Mouse (Mus musculus): ENCODE results near the gene Stk11.
"Not testable (repeated sequence)": the region's sequence is repeated elsewhere in the genome, so short reads cannot be mapped to it uniquely, and the experiment has no call there.

Stk11 gene

DNA sequence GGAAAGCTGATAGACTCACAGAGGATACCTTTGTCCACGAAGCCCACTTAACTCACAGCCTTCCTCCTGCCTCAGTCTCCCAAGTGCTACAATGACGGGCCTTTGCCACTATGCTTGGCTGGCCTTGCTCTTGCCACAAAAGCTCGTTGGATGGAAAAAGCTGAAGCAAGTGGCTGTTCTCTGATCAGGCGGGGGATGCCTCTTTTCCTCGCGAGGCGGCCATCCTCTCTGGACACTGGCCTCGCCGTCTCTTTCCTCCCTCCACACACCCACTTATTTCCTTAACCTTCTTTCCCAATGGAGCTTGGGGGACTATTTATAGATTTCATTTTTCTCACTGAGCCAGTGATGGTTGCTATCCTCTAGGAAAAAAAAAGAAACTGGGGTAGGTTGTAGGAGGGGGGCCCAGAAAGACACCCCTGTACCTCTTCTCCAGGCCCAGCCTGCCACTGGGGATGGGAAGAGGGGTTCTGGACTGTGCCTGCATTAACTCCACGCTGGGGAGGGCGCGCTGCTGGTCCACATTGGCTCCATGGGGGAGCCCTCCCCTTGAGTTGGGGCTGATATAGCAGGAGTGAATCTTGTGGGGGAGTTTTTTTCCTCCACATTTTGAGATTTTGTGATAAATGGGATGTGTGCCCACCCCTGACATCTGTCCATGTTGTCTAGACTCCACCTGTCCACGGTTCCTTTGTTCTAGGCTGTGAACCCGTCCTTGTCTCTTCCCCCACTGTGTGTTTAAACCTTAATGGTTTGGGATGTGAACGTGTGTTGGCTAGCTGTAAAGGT is 41.7 kb downstream of the Stk11 start:
- DNase-seq (ENCODE audit: low read depth, low spot score): no peak

- no peak for DNase-seq (ENCODE audit: low read depth, low spot score)
Measured at GRCm38 (mm10) chr10:80158307-80158986, 42.8 kb downstream of the Stk11 start.

DNA sequence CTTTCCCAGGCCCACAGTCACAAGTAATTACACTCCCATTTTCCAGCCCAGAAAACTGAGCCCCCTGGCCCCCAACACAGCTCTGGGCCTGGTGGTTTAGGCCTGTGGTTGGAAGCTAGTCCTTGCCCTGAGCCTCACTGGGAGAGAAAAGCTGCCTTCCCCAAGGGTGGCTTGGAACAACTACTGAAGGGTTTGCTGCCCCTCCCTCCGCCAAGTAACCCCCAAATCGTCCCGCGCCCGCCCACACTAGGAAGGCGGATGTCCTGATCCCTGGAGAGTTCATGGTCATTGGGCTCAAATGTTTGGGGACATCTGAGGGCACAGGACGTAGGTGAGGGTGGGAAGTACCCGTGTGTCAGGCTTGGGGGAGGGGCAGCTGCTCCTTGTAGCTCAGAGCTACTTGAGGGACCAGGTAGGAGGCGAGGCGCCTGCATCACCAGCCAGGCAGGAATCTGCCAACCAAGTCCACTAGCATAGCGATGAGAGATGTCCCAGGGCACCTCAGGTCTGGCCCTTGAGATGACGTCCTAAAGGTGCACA is 43.5 kb downstream of the Stk11 start:
- DNase-seq (ENCODE audit: low read depth, low spot score): no peak

DNA sequence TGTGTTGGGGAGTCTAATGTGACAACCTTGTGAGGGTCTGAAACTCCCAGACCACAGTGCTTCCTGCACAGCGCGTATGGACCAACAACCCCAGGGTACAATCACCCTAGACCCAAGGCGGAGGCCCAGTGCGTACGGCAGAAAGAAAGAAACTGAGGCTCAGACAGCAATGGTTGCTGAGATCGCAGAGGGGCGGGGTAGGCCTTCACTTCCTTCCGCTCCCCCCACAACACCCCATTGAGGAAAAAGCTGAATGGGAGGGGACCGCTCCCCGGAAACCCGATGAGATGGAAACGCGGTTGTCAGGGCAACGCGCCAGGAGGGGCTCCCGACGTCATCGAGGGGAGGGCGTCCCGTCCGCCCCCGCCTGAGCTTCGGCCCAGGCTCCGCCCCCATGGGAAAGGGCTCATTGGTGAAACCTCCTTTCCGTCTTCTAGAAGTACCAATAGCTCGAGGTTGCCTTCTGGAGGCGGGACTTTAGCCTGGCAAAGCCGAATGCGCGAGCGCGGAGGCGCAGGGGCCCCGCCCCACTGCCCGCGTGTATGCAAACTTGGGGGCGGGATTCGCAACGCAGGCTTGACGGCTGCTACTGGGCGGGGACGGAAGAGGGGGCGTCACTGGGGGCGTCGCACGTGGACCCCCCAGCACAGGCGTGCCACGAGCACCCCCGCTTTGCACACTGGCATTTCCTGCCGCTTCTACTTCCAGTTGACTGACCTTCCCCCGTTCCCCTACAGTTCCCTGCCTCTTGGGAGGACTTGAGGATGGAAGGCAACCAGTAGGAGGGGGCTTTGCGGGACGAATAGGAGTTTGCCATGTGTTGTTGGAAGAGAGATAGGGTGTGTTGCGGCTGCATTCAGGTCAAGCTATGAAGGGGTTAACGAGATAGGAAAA is 44.2 kb downstream of the Stk11 start:
- DNase-seq (ENCODE audit: low read depth, low spot score): peak; percentile 95

GRCm38 (mm10) chr10:80160455-80161371 is 45.1 kb downstream of the Stk11 start:
- no peak for DNase-seq (ENCODE audit: low read depth, low spot score)

DNA sequence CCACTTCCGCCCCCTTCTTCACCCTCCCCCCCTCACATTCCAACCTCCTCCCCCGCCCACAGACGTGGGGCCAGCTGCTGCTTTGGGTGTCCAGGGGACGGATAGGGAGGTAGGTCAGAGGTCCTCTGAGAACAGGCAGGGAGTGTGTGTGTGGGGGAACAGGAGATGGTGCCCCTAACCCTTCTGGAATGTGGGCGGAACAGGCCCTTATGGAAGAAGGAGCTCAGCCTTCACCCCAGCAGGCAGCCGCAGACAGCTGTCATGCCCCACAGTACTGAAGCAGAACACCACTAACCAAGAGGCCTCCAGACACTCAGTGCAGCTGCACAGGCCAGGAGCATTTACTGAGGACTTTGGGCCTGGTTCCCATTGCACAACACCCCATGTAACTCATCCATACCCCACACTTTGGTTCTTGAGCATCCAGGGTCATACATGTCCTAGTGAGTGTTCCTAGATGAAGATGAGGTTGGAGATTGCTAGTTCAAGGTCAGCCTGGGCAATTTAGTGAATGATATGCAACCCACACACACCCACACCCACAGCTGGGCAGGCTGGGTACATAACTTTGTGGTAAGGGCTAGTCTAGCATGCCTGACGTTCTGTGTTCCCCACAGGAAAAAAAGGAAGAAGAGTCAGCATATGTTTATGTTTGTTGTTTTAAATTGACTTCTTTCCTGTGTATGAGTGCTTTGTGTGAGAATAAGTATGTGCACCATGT is 46.1 kb downstream of the Stk11 start:
- DNase-seq (ENCODE audit: low read depth, low spot score): no peak

- no peak for DNase-seq (ENCODE audit: low read depth, low spot score)
Measured at GRCm38 (mm10) chr10:80162243-80162608, 46.6 kb downstream of the Stk11 start.

DNA sequence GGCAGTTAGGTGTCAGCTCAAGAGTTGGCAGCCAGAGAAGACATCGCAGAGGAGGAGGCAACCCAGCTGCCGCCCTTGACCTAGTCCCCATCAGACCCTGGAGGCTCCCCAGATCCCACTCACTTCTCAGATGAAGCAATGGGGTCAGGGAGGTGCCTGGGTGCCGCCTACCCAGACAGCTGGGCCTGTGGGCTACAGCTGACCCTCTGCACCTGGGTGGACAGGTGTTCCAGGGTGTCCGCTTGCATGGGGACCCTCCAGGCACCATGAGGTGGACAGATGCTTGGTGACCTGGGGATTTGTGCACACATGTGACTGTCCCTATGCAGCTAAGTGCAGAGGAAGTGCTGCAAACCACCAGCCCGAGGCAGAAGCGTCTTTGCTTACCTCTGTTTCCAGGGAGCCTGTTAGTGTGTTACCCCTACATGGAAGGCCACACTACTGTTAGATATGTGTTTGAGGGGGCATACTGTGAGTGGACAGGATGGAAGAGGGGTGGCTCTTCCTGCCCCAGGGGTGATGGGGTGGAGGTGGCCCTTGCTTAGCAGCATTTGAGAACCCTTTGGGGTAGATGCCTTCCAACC is 47.2 kb downstream of the Stk11 start:
- DNase-seq (ENCODE audit: low read depth, low spot score): no peak

DNA sequence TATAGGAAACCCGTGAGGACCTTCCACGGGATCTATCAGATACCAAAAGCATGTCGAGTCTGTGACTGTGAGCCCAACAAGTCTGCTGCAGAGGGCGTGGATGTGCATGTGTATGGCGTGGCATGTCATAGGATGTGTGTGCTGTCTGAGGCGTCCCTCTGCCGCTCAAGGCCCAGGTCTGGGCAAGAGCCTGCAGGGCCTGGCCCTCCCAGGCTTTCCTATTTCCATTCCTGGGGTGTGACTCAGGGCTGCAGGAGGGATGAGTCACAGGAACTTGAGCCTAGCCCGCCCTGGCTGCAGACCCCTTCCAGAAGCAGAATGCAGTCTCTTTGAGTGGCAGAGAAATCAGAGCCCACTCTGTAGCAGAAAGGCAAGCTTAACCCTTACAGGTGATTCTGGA is 48.1 kb downstream of the Stk11 start:
- DNase-seq (ENCODE audit: low read depth, low spot score): no peak

GRCm38 (mm10) chr10:80164161-80164997 is 48.8 kb downstream of the Stk11 start:
- no peak for DNase-seq (ENCODE audit: low read depth, low spot score)

GRCm38 (mm10) chr10:80164998-80165344 is 49.4 kb downstream of the Stk11 start:
- peak; percentile 92 for DNase-seq (ENCODE audit: low read depth, low spot score)

DNA sequence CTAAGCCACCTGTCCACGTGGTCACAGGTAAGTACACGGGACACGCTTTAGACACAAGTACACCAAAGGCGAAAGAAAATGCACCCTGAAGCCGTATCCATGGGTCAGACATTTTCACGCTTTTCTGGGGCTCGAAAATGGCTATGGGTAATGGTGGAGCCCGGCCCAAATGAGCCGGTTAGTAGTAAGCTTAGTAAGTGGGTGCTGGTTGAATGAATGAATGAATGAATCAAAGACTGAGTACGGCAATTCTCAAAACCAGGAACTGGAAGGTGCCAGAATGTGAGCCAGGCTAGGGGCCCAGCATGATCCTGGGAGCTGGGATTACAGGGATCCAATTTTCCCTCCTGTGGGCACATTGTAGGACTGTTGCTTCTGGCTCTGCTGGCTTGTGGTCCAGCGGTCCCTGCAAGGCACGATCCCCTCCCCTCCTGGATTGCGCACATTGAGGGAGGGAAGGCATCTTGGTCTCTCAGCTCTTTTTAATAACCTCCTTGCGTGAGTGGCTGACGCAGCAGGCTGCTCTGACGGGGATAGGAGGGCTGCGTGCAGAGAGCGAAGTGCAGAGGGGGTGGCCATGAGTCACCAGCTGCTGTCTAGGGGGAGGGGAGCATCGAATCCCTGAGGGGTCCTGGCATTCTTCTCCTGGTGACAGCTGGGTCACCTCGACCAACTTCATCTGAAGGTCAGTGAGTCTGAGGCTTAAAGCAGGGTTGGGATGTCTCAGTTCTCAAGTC is 50.0 kb downstream of the Stk11 start, which contains the start of gene Cirbp:
TSS of gene Cirbp (plus strand) at position 594 of the 737 bp plus-strand sequence.
- DNase-seq (ENCODE audit: low read depth, low spot score): no peak

DNA sequence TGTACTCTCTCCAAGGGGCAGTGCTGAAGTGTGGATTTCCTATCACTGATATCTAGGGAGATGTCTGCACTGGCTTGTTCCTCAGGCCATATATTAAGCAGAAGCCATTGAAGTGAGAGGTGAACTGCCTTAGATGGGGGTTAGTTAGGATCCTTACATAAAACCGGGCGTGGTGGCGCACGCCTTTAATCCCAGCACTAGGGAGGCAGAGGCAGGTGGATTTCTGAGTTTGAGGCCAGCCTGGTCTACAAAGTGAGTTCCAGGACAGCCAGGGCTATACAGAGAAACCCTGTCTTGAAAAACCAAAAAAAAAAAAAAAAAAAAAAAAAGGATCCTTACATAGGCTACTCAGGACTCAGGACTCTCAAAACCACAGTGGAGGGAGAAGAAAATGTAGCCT is 50.5 kb downstream of the Stk11 start:
- DNase-seq (ENCODE audit: low read depth, low spot score): not testable (repeated sequence)

DNA sequence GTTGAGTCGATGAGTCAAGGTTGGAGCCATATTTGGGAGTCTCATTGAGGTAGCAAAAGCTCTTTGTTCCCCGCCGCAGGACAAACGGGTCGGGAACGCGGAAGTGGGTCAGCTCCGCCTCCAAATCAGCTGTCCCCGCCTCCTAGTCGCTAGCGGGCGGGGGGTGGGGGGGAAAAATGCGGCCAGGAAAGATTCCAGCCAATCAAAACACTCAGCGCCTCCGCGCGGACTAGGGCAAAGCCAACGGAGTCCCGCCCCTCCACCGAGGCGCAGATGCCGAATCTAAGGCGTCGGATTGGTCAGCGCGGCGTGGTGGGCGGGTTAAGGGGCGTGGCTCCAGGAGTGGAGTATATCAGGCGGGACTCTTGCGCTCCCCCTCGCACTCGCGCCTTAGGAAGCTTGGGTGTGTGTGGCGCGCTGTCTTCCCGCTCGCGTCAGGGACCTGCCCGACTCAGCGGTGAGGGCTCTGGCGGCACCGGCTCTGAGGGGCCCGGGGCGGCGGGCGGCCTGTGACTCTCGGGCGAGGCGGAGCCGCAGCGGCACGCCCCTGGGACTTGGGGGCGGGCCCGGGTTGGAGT is 51.9 kb downstream of the Stk11 start:
- DNase-seq (ENCODE audit: low read depth, low spot score): peak; percentile 99

DNA sequence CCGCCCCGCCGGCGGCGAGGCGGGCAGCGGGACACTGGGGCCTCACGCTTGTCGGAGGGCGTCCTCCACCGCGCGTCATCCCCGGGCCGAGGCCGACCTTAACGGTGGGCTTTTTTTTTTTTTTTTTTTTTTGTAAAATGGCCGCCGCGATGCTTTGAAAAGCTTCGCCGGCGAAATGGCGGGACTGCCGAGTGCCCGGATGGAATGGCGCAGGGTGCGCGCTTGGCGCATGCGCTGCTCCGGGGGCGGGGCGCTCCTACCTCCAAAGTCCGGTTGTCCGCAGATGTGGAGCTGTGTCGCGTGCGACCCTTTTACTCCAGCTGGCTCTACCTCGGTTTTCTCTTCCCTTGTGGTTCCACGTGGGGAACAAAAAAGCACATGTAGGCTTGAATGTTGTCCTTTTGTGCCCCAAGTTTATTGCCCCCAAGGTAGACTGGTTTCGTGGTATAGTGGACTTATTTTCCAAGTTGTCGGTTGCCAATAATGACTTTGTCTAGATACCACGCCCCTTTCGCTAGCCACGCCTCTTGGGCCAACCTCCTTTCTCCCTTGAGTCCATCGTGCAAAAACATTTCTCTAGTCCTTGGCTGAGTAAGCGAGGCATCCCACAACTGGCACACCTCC is 52.5 kb downstream of the Stk11 start:
- peak; percentile 89 for DNase-seq (ENCODE audit: low read depth, low spot score)

- no peak for DNase-seq (ENCODE audit: low read depth, low spot score)
Measured at GRCm38 (mm10) chr10:80169070-80169469, 53.5 kb downstream of the Stk11 start.

DNA sequence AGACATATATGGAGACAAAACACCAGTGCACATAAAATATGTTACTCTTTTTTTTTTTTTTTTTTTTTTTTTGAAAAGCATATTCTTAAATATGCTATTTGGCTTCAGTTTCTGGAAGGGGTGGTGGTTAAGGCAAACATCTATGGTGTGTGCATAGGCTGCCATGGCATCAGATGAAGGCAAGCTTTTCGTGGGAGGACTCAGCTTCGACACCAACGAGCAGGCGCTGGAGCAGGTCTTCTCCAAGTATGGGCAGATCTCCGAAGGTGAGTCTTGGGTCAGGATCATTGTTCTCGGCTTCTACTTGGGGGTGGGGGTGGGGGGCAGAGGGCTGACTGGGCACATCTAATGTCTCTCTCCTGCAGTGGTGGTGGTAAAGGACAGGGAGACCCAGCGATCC is 54.0 kb downstream of the Stk11 start:
- no peak for DNase-seq (ENCODE audit: low read depth, low spot score)

Measured in retina, adult 2 months (tissue).